19 mouse cellular contexts compared by ENCODE assay signal in genomic region chr19:31781077-31781476, GRCm38 (mm10). TPM values are rescaled to one million over a fixed set of nuclear protein-coding genes. Genes with fewer than 3 reads are reported as not detected.
A peak's percentile ranks its signal among the peaks of the same experiment; 100 is the strongest.
DNase-seq lines count a peak whose midpoint lies in the region; ATAC-seq and TF ChIP-seq lines count a peak whose summit lies in the region.
"Had no signal": no experiment of that assay in that cellular context is flagged by ENCODE, and none has a peak within 500 bp of the region (broad histone marks: within the 10 kb centered on the region; RNA-seq: fewer than 3 reads in every experiment).

No protein-coding gene starts in this region.

- no peak for TF ChIP-seq CTCF in MEL (IDR thresholded peaks at IDR 0.05 in 2 of 3, conservative IDR thresholded peaks at IDR 0.05 in 1 of 3; ENCODE audit: control insufficient read depth in 1 of 3, insufficient read depth in 1 of 3, low read depth in 2 of 3, low read length in 3 of 3, poor library complexity in 1 of 3, severe bottlenecking in 1 of 3)
- no peak for TF ChIP-seq CTCF in gastrocnemius, adult 2 months (IDR thresholded peaks at IDR 0.05)

- intact Hi-C loops in gastrocnemius, adult 2 months (cut with DNase I), result no loop called here

- no peak for TF ChIP-seq POLR2A in MEL (IDR thresholded peaks at IDR 0.05; ENCODE audit: control insufficient read depth in 1 of 2, insufficient read depth in 1 of 2, low read depth in 1 of 2, low read length in 2 of 2, poor library complexity in 1 of 2)

- H3K27ac ChIP-seq in MEL (ENCODE audit: control insufficient read depth, low read depth, low read length), result peak overlapping the region; percentile 83
- H3K27ac ChIP-seq in liver, embryonic 12.5 days, result peak overlapping the region; percentile 80
- no peak overlapping the region for H3K27ac ChIP-seq in gastrocnemius, adult 2 months
- H3K27ac ChIP-seq in hindbrain, embryonic 10.5 days, result no peak overlapping the region
- H3K27ac ChIP-seq: embryonic facial prominence, embryonic 13.5 days; heart, embryonic 10.5 days; limb, embryonic 15.5 days; midbrain, embryonic 13.5 days had no signal

- H3K4me2 ChIP-seq in liver, embryonic 12.5 days, result peak overlapping the region; percentile 47
- H3K4me2 ChIP-seq: embryonic facial prominence, embryonic 13.5 days; limb, embryonic 15.5 days; midbrain, embryonic 13.5 days had no signal

- H3K79me2 ChIP-seq in MEL (ENCODE audit: control insufficient read depth, insufficient read depth, low read length, poor library complexity), result no peaks in the 10 kb centered on the region

- H3K9me3 ChIP-seq in MEL (replicated peaks; ENCODE audit: insufficient read depth, low read length), result no peaks in the 10 kb centered on the region
- no peaks in the 10 kb centered on the region for H3K9me3 ChIP-seq in liver, embryonic 12.5 days (replicated peaks)
- no peaks in the 10 kb centered on the region for H3K9me3 ChIP-seq in hindbrain, embryonic 10.5 days
- H3K9me3 ChIP-seq: embryonic facial prominence, embryonic 13.5 days; heart, embryonic 10.5 days; limb, embryonic 15.5 days; midbrain, embryonic 13.5 days had no signal

- H3K9ac ChIP-seq in MEL (ENCODE audit: control insufficient read depth, low read depth, low read length, poor library complexity, severe bottlenecking), result no peak overlapping the region
- no peak overlapping the region for H3K9ac ChIP-seq in liver, embryonic 12.5 days
- H3K9ac ChIP-seq: embryonic facial prominence, embryonic 13.5 days; limb, embryonic 15.5 days; midbrain, embryonic 13.5 days had no signal

- DNase-seq in MEL (ENCODE audit: low read depth, low spot score), result peak; percentile 87
- DNase-seq in c-Kit-positive CD71-positive TER-119-negative erythroid progenitor cells, embryonic 14.5 days (ENCODE audit: low read depth), result peak; percentile 60
- no peak for DNase-seq in spleen, adult 12 weeks (ENCODE audit: low spot score)
- DNase-seq in gastrocnemius, adult 2 months, result no peak
- DNase-seq in hindbrain, embryonic 10.5 days (ENCODE audit: low spot score), result no peak
- DNase-seq: adrenal gland, adult 8-10 months; cerebellum, adult 8-10 months; gastrocnemius, postnatal 10 days; kidney, adult 9 months; layer of hippocampus, postnatal 36 days; lung, postnatal 10 days; thymus, adult 2 months had no signal

- peaks cover 0 to 19% of the 10 kb centered on the region in 2 experiments for H3K4me1 ChIP-seq in MEL (ENCODE audit: control insufficient read depth in 1 of 2, insufficient read depth in 2 of 2, low read length in 2 of 2)
- peaks cover 54% of the 10 kb centered on the region for H3K4me1 ChIP-seq in liver, embryonic 12.5 days
- H3K4me1 ChIP-seq in hindbrain, embryonic 10.5 days (replicated peaks), result no peaks in the 10 kb centered on the region
- H3K4me1 ChIP-seq: embryonic facial prominence, embryonic 13.5 days; limb, embryonic 15.5 days; midbrain, embryonic 13.5 days had no signal

- peak; percentile 95 to 97 for TF ChIP-seq EP300 in MEL (IDR thresholded peaks at IDR 0.05; ENCODE audit: low read depth in 1 of 2, low read length in 2 of 2)

- no peak overlapping the region for H3K4me3 ChIP-seq in MEL (ENCODE audit: control insufficient read depth in 1 of 2, insufficient read depth in 1 of 2, low read depth in 2 of 2, low read length in 2 of 2)
- no peak overlapping the region for H3K4me3 ChIP-seq in liver, embryonic 12.5 days
- H3K4me3 ChIP-seq in gastrocnemius, adult 2 months, result no peak overlapping the region
- H3K4me3 ChIP-seq in hindbrain, embryonic 10.5 days, result no peak overlapping the region
- H3K4me3 ChIP-seq: embryonic facial prominence, embryonic 13.5 days; heart, embryonic 10.5 days; limb, embryonic 15.5 days; midbrain, embryonic 13.5 days; myocyte had no signal

- H3K27me3 ChIP-seq in MEL (ENCODE audit: control insufficient read depth in 1 of 2, insufficient read depth in 2 of 2, low read length in 2 of 2), result no peaks in the 10 kb centered on the region
- no peaks in the 10 kb centered on the region for H3K27me3 ChIP-seq in liver, embryonic 12.5 days (replicated peaks)
- H3K27me3 ChIP-seq in hindbrain, embryonic 10.5 days (ENCODE audit: insufficient read depth, poor library complexity, severe bottlenecking), result no peaks in the 10 kb centered on the region
- H3K27me3 ChIP-seq: embryonic facial prominence, embryonic 13.5 days; limb, embryonic 15.5 days; midbrain, embryonic 13.5 days had no signal

- TF ChIP-seq RAD21 in MEL (IDR thresholded peaks at IDR 0.05; ENCODE audit: low read depth, low read length), result no peak

- peak; percentile 95 for ATAC-seq in liver, embryonic 12.5 days
- peak; percentile 92 for ATAC-seq in megakaryocyte progenitor cell, adult 5-6 weeks (replicated peaks; ENCODE audit: poor library complexity)
- ATAC-seq: midbrain, embryonic 13.5 days had no signal

- H3K36me3 ChIP-seq in MEL (ENCODE audit: control insufficient read depth in 1 of 2, insufficient read depth in 2 of 2, low read length in 2 of 2), result peaks cover 0 to 18% of the 10 kb centered on the region in 2 experiments; a peak in 2 of 4 replicates
- H3K36me3 ChIP-seq in liver, embryonic 12.5 days, result no peaks in the 10 kb centered on the region
- no peaks in the 10 kb centered on the region for H3K36me3 ChIP-seq in hindbrain, embryonic 10.5 days
- H3K36me3 ChIP-seq: embryonic facial prominence, embryonic 13.5 days; heart, embryonic 10.5 days; limb, embryonic 15.5 days; midbrain, embryonic 13.5 days had no signal

- WGBS in liver, embryonic 12.5 days (ENCODE audit: insufficient replicate concordance), result 9% methylated on average over 2 of the region's 2 CpGs
- WGBS in hindbrain, embryonic 10.5 days, result 69% methylated on average over 2 of the region's 2 CpGs

TF ChIP-seq in MEL, 35 proteins besides CTCF, POLR2A, EP300 and RAD21 (continues in another document):
- TF ChIP-seq UBTF (IDR thresholded peaks at IDR 0.05; ENCODE audit: borderline replicate concordance, insufficient read depth, low read depth, low read length) (no peak), TAL1 (IDR thresholded peaks at IDR 0.05; ENCODE audit: low read length) (peak; percentile 86), E2F4 (IDR thresholded peaks at IDR 0.05; ENCODE audit: borderline replicate concordance, low read depth, low read length) (no peak), CHD1 (IDR thresholded peaks at IDR 0.05; ENCODE audit: low read depth, low read length) (no peak), JUND (IDR thresholded peaks at IDR 0.05; ENCODE audit: low read depth, low read length) (0 out of 2 replicates have a peak, but pooled peaks have one; percentile 64), MXI1 (IDR thresholded peaks at IDR 0.05; ENCODE audit: low read depth, low read length) (peak; percentile 92), NELFE (IDR thresholded peaks at IDR 0.05; ENCODE audit: low read depth, low read length) (no peak), MAFK (IDR thresholded peaks at IDR 0.05; ENCODE audit: borderline replicate concordance, low read depth, low read length) (peak; percentile 77), ELF1 (IDR thresholded peaks at IDR 0.05; ENCODE audit: low read depth, low read length) (peak; percentile 33; the same call in 1 of the 2 replicates), MEF2A (IDR thresholded peaks at IDR 0.05; ENCODE audit: extremely low read depth, insufficient replicate concordance, low read depth, low read length, poor library complexity, severe bottlenecking) (peak; percentile 98), MAX (IDR thresholded peaks at IDR 0.05; ENCODE audit: low read length) (peak; percentile 93), RCOR1 (IDR thresholded peaks at IDR 0.05; ENCODE audit: low read depth, low read length) (peak; percentile 88), USF2 (IDR thresholded peaks at IDR 0.05; ENCODE audit: borderline replicate concordance in 1 of 2, insufficient read depth in 1 of 2, low read depth in 1 of 2, low read length in 2 of 2) (no peak), KAT2A (conservative IDR thresholded peaks at IDR 0.05; ENCODE audit: low read depth, low read length) (0 out of 2 replicates have a peak, but pooled peaks have one; percentile 25), HCFC1 (IDR thresholded peaks at IDR 0.05; ENCODE audit: low read depth, low read length) (peak; percentile 59; the same call in 1 of the 2 replicates), CHD2 (IDR thresholded peaks at IDR 0.05; ENCODE audit: low read length) (no peak), NRF1 (IDR thresholded peaks at IDR 0.05; ENCODE audit: insufficient read depth, low read depth, low read length, poor library complexity, severe bottlenecking) (no peak), MYB (IDR thresholded peaks at IDR 0.05; ENCODE audit: low read depth, low read length) (peak; percentile 93), GABPA (IDR thresholded peaks at IDR 0.05; ENCODE audit: low read depth, low read length) (no peak), POLR2AphosphoS5 (IDR thresholded peaks at IDR 0.05; ENCODE audit: borderline replicate concordance, low read depth, low read length) (no peak), ZKSCAN1 (IDR thresholded peaks at IDR 0.05; ENCODE audit: low read depth, low read length) (no peak), MYC (IDR thresholded peaks at IDR 0.05; ENCODE audit: low read depth, low read length) (peak; percentile 87), ETS1 (IDR thresholded peaks at IDR 0.05; ENCODE audit: low read depth, low read length) (peak; percentile 97), USF1 (IDR thresholded peaks at IDR 0.05; ENCODE audit: low read depth, low read length) (peak; percentile 75), MAZ (IDR thresholded peaks at IDR 0.05; ENCODE audit: low read depth, low read length) (peak; percentile 56; the same call in 1 of the 2 replicates), TBP (IDR thresholded peaks at IDR 0.05; ENCODE audit: low read depth, low read length) (no peak), TCF12 (IDR thresholded peaks at IDR 0.05; ENCODE audit: low read depth, low read length) (peak; percentile 95), SMC3 (IDR thresholded peaks at IDR 0.05; ENCODE audit: low read depth, low read length) (no peak), SIN3A (IDR thresholded peaks at IDR 0.05; ENCODE audit: low read length) (peak; percentile 85), ZNF384 (IDR thresholded peaks at IDR 0.05; ENCODE audit: low read depth, low read length) (peak; percentile 26; the same call in 1 of the 2 replicates), POLR2AphosphoS2 (IDR thresholded peaks at IDR 0.05; ENCODE audit: low read length) (no peak), BHLHE40 (IDR thresholded peaks at IDR 0.05; ENCODE audit: borderline replicate concordance, low read depth, low read length) (peak; percentile 75)

RNA-seq across cellular contexts. Expression of gene Prkg1, which starts 16.2 kb away (rescaled TPM):
- total RNA-seq in MEL (2012; rRNA removed), result not detected in 2 replicates
- not detected for polyA plus RNA-seq in MEL (2012; ENCODE audit: insufficient read depth in 1 of 2, insufficient read length in 2 of 2, low read depth in 1 of 2, low replicate concordance in 2 of 2, missing spikeins in 1 of 2)
- polyA plus RNA-seq in liver, embryonic 12.5 days (2016; fragmentation: Nextera tagmentation; extraction: Ambion mirVana), result 1.4 and 1.6 TPM in 2 replicates
- 0.54 and 1.1 TPM in 2 replicates for total RNA-seq in megakaryocyte progenitor cell, adult 5-6 weeks (2015)
- total RNA-seq in megakaryocyte progenitor cell, adult 5-6 weeks (2017), result 0.75 and 1.4 TPM in 2 replicates
- 10 to 100 TPM; 22.5 to 37.7 TPM for total RNA-seq in gastrocnemius, adult 2 months (2021)
- 4.1 and 5.4 TPM in 2 replicates for polyA plus RNA-seq in hindbrain, embryonic 10.5 days (2016; fragmentation: Nextera tagmentation; extraction: Ambion mirVana)

Comparison
In these comparisons a context has a peak if more than half of its experiments do, and no peak if none do; other contexts are left out.
1. DNase-seq: peak in MEL (single experiment) and c-Kit-positive CD71-positive TER-119-negative erythroid progenitor cells, embryonic 14.5 days (single experiment); none in spleen, adult 12 weeks (single experiment), gastrocnemius, adult 2 months (single experiment) and hindbrain, embryonic 10.5 days (single experiment).
2. H3K27ac ChIP-seq: peak in MEL (single experiment) and liver, embryonic 12.5 days (single experiment); none in gastrocnemius, adult 2 months (single experiment) and hindbrain, embryonic 10.5 days (single experiment).
3. RNA of gene Prkg1, which starts 16.2 kb away (total RNA-seq): 22.5 to 37.7 TPM in gastrocnemius, adult 2 months; 0.54 to 1.4 TPM in megakaryocyte progenitor cell, adult 5-6 weeks and not detected in MEL; every median in the first group is over 4 times any median in the second.